Mouse (Mus musculus): ENCODE data around the gene Lgals3bp. TPM values are rescaled to one million over a fixed set of nuclear protein-coding genes. Genes with fewer than 3 reads are reported as not detected.
"Not testable (repeated sequence)": the region's sequence is repeated elsewhere in the genome, so short reads cannot be mapped to it uniquely, and the experiment has no call there.

Gene Lgals3bp
- polyA plus RNA-seq, 1 experiment from 2014 or later: 43.7 TPM

GRCm38 (mm10) chr11:118399891-118400565, 1.9 kb downstream of the Lgals3bp start:
- H3K27me3 ChIP-seq (ENCODE audit: control insufficient read depth, insufficient read depth, low read depth, low read length): no peaks in the 10 kb centered on the region
- no peak overlapping the region for H3K4me3 ChIP-seq (ENCODE audit: low read depth, low read length)
- H3K27ac ChIP-seq (ENCODE audit: low read length): no peak overlapping the region
- peaks cover 15% of the 10 kb centered on the region for H3K4me1 ChIP-seq (ENCODE audit: control insufficient read depth, low read depth, low read length)
- 0 out of 2 replicates have a peak, but pooled peaks have one; percentile 3 for ATAC-seq (ENCODE audit: low read depth)
- 15% methylated on average over 5 of the region's 5 CpGs for WGBS (ENCODE audit: insufficient replicate concordance)
- H3K4me2 ChIP-seq (ENCODE audit: low read depth, low read length): peak overlapping the region; percentile 51
- peaks cover 10% of the 10 kb centered on the region for H3K36me3 ChIP-seq (ENCODE audit: control insufficient read depth, insufficient read depth)
- H3K9ac ChIP-seq (ENCODE audit: low read depth, low read length): no peak overlapping the region
- no peaks in the 10 kb centered on the region for H3K9me3 ChIP-seq (replicated peaks; ENCODE audit: control insufficient read depth, low read length)

- H3K4me3 ChIP-seq (ENCODE audit: low read depth, low read length): no peak overlapping the region
- 79% methylated on average over 26 of the region's 26 CpGs for WGBS (ENCODE audit: insufficient replicate concordance)
- no peak for ATAC-seq (ENCODE audit: low read depth)
- no peak overlapping the region for H3K27ac ChIP-seq (ENCODE audit: low read length)
- peaks cover 15% of the 10 kb centered on the region for H3K4me1 ChIP-seq (ENCODE audit: control insufficient read depth, low read depth, low read length)
- no peaks in the 10 kb centered on the region for H3K9me3 ChIP-seq (replicated peaks; ENCODE audit: control insufficient read depth, low read length)
- peaks cover 10% of the 10 kb centered on the region for H3K36me3 ChIP-seq (ENCODE audit: control insufficient read depth, insufficient read depth)
- no peaks in the 10 kb centered on the region for H3K27me3 ChIP-seq (ENCODE audit: control insufficient read depth, insufficient read depth, low read depth, low read length)
- no peak overlapping the region for H3K4me2 ChIP-seq (ENCODE audit: low read depth, low read length)
- H3K9ac ChIP-seq (ENCODE audit: low read depth, low read length): no peak overlapping the region
Observed at GRCm38 (mm10) chr11:118397806-118398530, 3.9 kb downstream of the Lgals3bp start.

- H3K36me3 ChIP-seq (ENCODE audit: control insufficient read depth, insufficient read depth): peaks cover 10% of the 10 kb centered on the region
- H3K4me1 ChIP-seq (ENCODE audit: control insufficient read depth, low read depth, low read length): peaks cover under 1% of the 10 kb centered on the region; the same call in 1 of the 2 replicates
- H3K4me2 ChIP-seq (ENCODE audit: low read depth, low read length): no peak overlapping the region
- H3K9ac ChIP-seq (ENCODE audit: low read depth, low read length): no peak overlapping the region
- WGBS (ENCODE audit: insufficient replicate concordance): 61% methylated on average over 6 of the region's 6 CpGs
- no peak overlapping the region for H3K4me3 ChIP-seq (ENCODE audit: low read depth, low read length)
- no peak overlapping the region for H3K27ac ChIP-seq (ENCODE audit: low read length)
- no peaks in the 10 kb centered on the region for H3K27me3 ChIP-seq (ENCODE audit: control insufficient read depth, insufficient read depth, low read depth, low read length)
- no peak for ATAC-seq (ENCODE audit: low read depth)
- H3K9me3 ChIP-seq (replicated peaks; ENCODE audit: control insufficient read depth, low read length): no peaks in the 10 kb centered on the region
Observed at GRCm38 (mm10) chr11:118394538-118394937, 7.4 kb downstream of the Lgals3bp start.

GRCm38 (mm10) chr11:118393991-118394390, 7.9 kb downstream of the Lgals3bp start:
- no peak for ATAC-seq (ENCODE audit: low read depth)
- H3K27me3 ChIP-seq (ENCODE audit: control insufficient read depth, insufficient read depth, low read depth, low read length): no peaks in the 10 kb centered on the region
- H3K4me2 ChIP-seq (ENCODE audit: low read depth, low read length): no peak overlapping the region
- no peaks in the 10 kb centered on the region for H3K4me1 ChIP-seq (ENCODE audit: control insufficient read depth, low read depth, low read length)
- H3K4me3 ChIP-seq (ENCODE audit: low read depth, low read length): no peak overlapping the region
- no peak overlapping the region for H3K9ac ChIP-seq (ENCODE audit: low read depth, low read length)
- H3K27ac ChIP-seq (ENCODE audit: low read length): no peak overlapping the region
- 51% methylated on average over 5 of the region's 5 CpGs for WGBS (ENCODE audit: insufficient replicate concordance)
- no peaks in the 10 kb centered on the region for H3K9me3 ChIP-seq (replicated peaks; ENCODE audit: control insufficient read depth, low read length)
- H3K36me3 ChIP-seq (ENCODE audit: control insufficient read depth, insufficient read depth): peaks cover 10% of the 10 kb centered on the region

GRCm38 (mm10) chr11:118387816-118388215, 14.1 kb downstream of the Lgals3bp start:
- H3K36me3 ChIP-seq (ENCODE audit: control insufficient read depth, insufficient read depth); H3K27ac ChIP-seq (ENCODE audit: low read length); H3K4me2 ChIP-seq (ENCODE audit: low read depth, low read length); H3K27me3 ChIP-seq (ENCODE audit: control insufficient read depth, insufficient read depth, low read depth, low read length); ATAC-seq (ENCODE audit: low read depth); H3K9me3 ChIP-seq (replicated peaks; ENCODE audit: control insufficient read depth, low read length); H3K9ac ChIP-seq (ENCODE audit: low read depth, low read length); H3K4me3 ChIP-seq (ENCODE audit: low read depth, low read length); H3K4me1 ChIP-seq (ENCODE audit: control insufficient read depth, low read depth, low read length): not testable (repeated sequence)
- 80% methylated on average over 13 of the region's 13 CpGs for WGBS (ENCODE audit: insufficient replicate concordance)

- Histone ChIP-seq H3K9ac (ENCODE audit: low read depth, low read length) (no peak overlapping the region), H3K4me1 (ENCODE audit: control insufficient read depth, low read depth, low read length) (no peaks in the 10 kb centered on the region), H3K4me2 (ENCODE audit: low read depth, low read length) (no peak overlapping the region), H3K36me3 (ENCODE audit: control insufficient read depth, insufficient read depth) (no peaks in the 10 kb centered on the region), H3K27ac (ENCODE audit: low read length) (no peak overlapping the region), H3K27me3 (ENCODE audit: control insufficient read depth, insufficient read depth, low read depth, low read length) (no peaks in the 10 kb centered on the region), H3K4me3 (ENCODE audit: low read depth, low read length) (no peak overlapping the region), H3K9me3 (replicated peaks; ENCODE audit: control insufficient read depth, low read length) (no peaks in the 10 kb centered on the region)
- whole genome bisulfite sequencing (ENCODE audit: insufficient replicate concordance): 35% methylated on average over 11 of the region's 11 CpGs
- no peak for ATAC-seq (ENCODE audit: low read depth)
Observed at GRCm38 (mm10) chr11:118379251-118380009, 22.5 kb downstream of the Lgals3bp start.

DNA sequence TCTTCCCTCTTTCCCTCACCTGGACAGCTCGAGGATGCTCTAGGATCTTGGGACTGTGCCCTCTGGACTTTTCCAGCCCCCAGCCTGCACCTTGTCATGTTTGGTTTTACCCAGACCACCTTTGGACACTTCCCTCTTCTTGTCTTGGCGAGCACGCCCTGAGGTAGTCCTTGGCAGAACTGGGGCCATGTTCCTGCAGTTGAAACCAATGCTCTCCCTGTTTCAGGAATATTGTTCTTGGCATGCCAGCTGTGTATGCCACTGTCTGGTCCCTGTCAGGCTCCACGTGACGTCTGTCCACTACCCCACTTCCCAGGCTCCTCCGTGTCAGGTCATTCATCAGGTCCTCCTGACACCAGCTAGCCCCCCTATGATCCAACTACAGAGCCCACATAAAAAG, 23.2 kb downstream of the Lgals3bp start:
- Histone ChIP-seq H3K27ac (ENCODE audit: low read length) (no peak overlapping the region), H3K9ac (ENCODE audit: low read depth, low read length) (no peak overlapping the region), H3K9me3 (replicated peaks; ENCODE audit: control insufficient read depth, low read length) (no peaks in the 10 kb centered on the region), H3K4me3 (ENCODE audit: low read depth, low read length) (no peak overlapping the region), H3K4me1 (ENCODE audit: control insufficient read depth, low read depth, low read length) (no peaks in the 10 kb centered on the region), H3K27me3 (ENCODE audit: control insufficient read depth, insufficient read depth, low read depth, low read length) (no peaks in the 10 kb centered on the region), H3K36me3 (ENCODE audit: control insufficient read depth, insufficient read depth) (no peaks in the 10 kb centered on the region), H3K4me2 (ENCODE audit: low read depth, low read length) (no peak overlapping the region)
- 62% methylated on average over 6 of the region's 6 CpGs for WGBS (ENCODE audit: insufficient replicate concordance)
- ATAC-seq (ENCODE audit: low read depth): no peak

- H3K36me3 ChIP-seq (ENCODE audit: control insufficient read depth, insufficient read depth); ATAC-seq (ENCODE audit: low read depth); H3K4me2 ChIP-seq (ENCODE audit: low read depth, low read length); H3K27ac ChIP-seq (ENCODE audit: low read length); H3K9me3 ChIP-seq (replicated peaks; ENCODE audit: control insufficient read depth, low read length); H3K4me3 ChIP-seq (ENCODE audit: low read depth, low read length); H3K27me3 ChIP-seq (ENCODE audit: control insufficient read depth, insufficient read depth, low read depth, low read length); H3K4me1 ChIP-seq (ENCODE audit: control insufficient read depth, low read depth, low read length); H3K9ac ChIP-seq (ENCODE audit: low read depth, low read length): not testable (repeated sequence)
Observed at GRCm38 (mm10) chr11:118376323-118376722, 25.6 kb downstream of the Lgals3bp start.

- Histone ChIP-seq H3K4me2 (ENCODE audit: low read depth, low read length) (no peak overlapping the region), H3K4me1 (ENCODE audit: control insufficient read depth, low read depth, low read length) (no peaks in the 10 kb centered on the region), H3K27me3 (ENCODE audit: control insufficient read depth, insufficient read depth, low read depth, low read length) (no peaks in the 10 kb centered on the region), H3K9me3 (replicated peaks; ENCODE audit: control insufficient read depth, low read length) (no peaks in the 10 kb centered on the region), H3K4me3 (ENCODE audit: low read depth, low read length) (no peak overlapping the region), H3K9ac (ENCODE audit: low read depth, low read length) (no peak overlapping the region), H3K36me3 (ENCODE audit: control insufficient read depth, insufficient read depth) (no peaks in the 10 kb centered on the region), H3K27ac (ENCODE audit: low read length) (no peak overlapping the region)
- no peak for ATAC-seq (ENCODE audit: low read depth)
- 62% methylated on average over 5 of the region's 5 CpGs for WGBS (ENCODE audit: insufficient replicate concordance)
Observed at GRCm38 (mm10) chr11:118375881-118376280, 26.0 kb downstream of the Lgals3bp start.
